Mouse (Mus musculus) c-Kit-negative CD71-positive TER-119-positive erythroid progenitor cells, embryonic 14.5 days (primary cell): ENCODE data around the gene Dao.

ENCODE experiments used
- DNase-seq: peaks from one replicate; pipeline ENCODE4 v3.0.0-alpha.2; 2013; ENCODE audit warnings: low read depth, low spot score

Gene Dao

GRCm38 (mm10) chr5:113983541-113983940, 20.0 kb upstream of the Dao start:
- DNase-seq, result no peak

GRCm38 (mm10) chr5:113984025-113984740, 19.3 kb upstream of the Dao start:
- DNase-seq, result no peak

- no peak for DNase-seq
These were observed 17.8 kb upstream of the Dao start for GRCm38 (mm10) chr5:113985737-113986136.

GRCm38 (mm10) chr5:113986182-113986961, 17.1 kb upstream of the Dao start:
- DNase-seq, result no peak

GRCm38 (mm10) chr5:113989437-113990024, 14.0 kb upstream of the Dao start:
- DNase-seq, result peak; percentile 75

GRCm38 (mm10) chr5:113990593-113990992, 12.9 kb upstream of the Dao start:
- DNase-seq, result no peak

- DNase-seq, result no peak
These were observed 12.4 kb upstream of the Dao start for GRCm38 (mm10) chr5:113991141-113991540.

- no peak for DNase-seq
These were observed 11.1 kb upstream of the Dao start for GRCm38 (mm10) chr5:113992339-113992831.

GRCm38 (mm10) chr5:113993031-113993486, 10.4 kb upstream of the Dao start:
- no peak for DNase-seq

GRCm38 (mm10) chr5:113993487-113994465, 9.7 kb upstream of the Dao start, which contains the start of gene Ssh1:
TSS of gene Ssh1 (minus strand) at chr5:113993894.
- DNase-seq, result no peak

- DNase-seq, result no peak
These were observed 7.0 kb upstream of the Dao start for GRCm38 (mm10) chr5:113996458-113996857.

GRCm38 (mm10) chr5:113999382-113999781, 4.1 kb upstream of the Dao start:
- DNase-seq, result no peak

GRCm38 (mm10) chr5:114004573-114004972, 1.1 kb downstream of the Dao start:
- no peak for DNase-seq

- DNase-seq, result no peak
These were observed 1.6 kb downstream of the Dao start for GRCm38 (mm10) chr5:114005100-114005499.

- DNase-seq, result no peak
These were observed 3.5 kb downstream of the Dao start for GRCm38 (mm10) chr5:114006974-114007373.

GRCm38 (mm10) chr5:114007753-114008453, 4.4 kb downstream of the Dao start:
- no peak for DNase-seq

- no peak for DNase-seq
These were observed 5.5 kb downstream of the Dao start for GRCm38 (mm10) chr5:114009049-114009448.

- no peak for DNase-seq
These were observed 11.6 kb downstream of the Dao start for GRCm38 (mm10) chr5:114015121-114015520.

GRCm38 (mm10) chr5:114024390-114024789, 20.9 kb downstream of the Dao start:
- no peak for DNase-seq

GRCm38 (mm10) chr5:114024885-114025284, 21.4 kb downstream of the Dao start:
- DNase-seq, result no peak
